Mouse (Mus musculus): ENCODE results near the gene Dlx4. TPM values are rescaled to one million over a fixed set of nuclear protein-coding genes. Genes with fewer than 3 reads are reported as not detected.
A peak's percentile ranks its signal among the peaks of the same experiment; 100 is the strongest.

Gene Dlx4
- 0.23 and 0.29 TPM in 2 replicates for polyA plus RNA-seq (2014; fragmentation: Nextera tagmentation; extraction: Ambion mirVana)

DNA sequence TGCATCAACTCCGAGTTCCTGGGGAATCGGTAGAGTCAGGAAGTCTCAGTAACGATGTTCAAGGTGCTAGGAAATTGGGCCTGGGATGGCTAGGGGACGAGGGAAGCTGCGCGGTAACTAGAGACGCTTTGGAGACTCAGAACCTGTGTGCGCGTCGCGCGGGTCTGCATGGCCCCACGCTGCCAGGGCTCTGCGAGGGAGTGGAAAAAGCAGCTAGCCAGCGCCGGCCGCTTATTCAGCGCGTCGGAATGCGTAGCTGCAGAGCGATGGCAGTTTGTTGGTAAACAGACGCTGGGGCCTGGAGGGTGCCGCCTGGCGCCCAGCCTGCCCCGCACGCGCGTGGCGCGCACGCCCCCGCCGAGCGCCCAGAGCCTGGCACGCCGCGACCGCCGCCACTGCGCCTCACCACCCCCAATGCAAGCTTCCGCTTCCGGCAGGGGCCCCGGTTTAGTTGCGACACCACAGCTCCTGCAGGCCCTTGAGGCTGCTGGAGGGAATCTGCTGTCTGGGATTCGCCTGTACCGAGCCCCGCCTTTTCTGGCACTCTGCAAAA is at the start of gene Dlx4:
Gene Dlx4, minus strand, starts transcription at position 413 of the 553 bp plus-strand sequence.
- Histone ChIP-seq H3K36me3 (ENCODE audit: control insufficient read depth, insufficient read depth, low read length) (no peaks in the 10 kb centered on the region), H3K4me3 (ENCODE audit: low read depth, low read length) (peak within 1 kb of the TSS; percentile 34), H3K4me1 (replicated peaks; ENCODE audit: control insufficient read depth, insufficient read depth, low read length) (peaks cover 12% of the 10 kb centered on the region), H3K9ac (ENCODE audit: low read length) (peak within 1 kb of the TSS; percentile 45), H3K4me2 (ENCODE audit: low read depth, low read length, severe bottlenecking) (peak within 1 kb of the TSS; percentile 55), H3K27ac (ENCODE audit: low read depth, low read length) (no peak within 1 kb of the TSS), H3K9me3 (ENCODE audit: control insufficient read depth, low read length) (no peaks in the 10 kb centered on the region), H3K27me3 (ENCODE audit: control insufficient read depth, insufficient read depth, low read length) (peaks cover 98% of the 10 kb centered on the region)
- peak; percentile 68 for DNase-seq (ENCODE audit: low spot score)
- ATAC-seq (replicated peaks; ENCODE audit: low FRiP score) = no peak
- under 1% methylated on average over 48 of the region's 48 CpGs for WGBS

DNA sequence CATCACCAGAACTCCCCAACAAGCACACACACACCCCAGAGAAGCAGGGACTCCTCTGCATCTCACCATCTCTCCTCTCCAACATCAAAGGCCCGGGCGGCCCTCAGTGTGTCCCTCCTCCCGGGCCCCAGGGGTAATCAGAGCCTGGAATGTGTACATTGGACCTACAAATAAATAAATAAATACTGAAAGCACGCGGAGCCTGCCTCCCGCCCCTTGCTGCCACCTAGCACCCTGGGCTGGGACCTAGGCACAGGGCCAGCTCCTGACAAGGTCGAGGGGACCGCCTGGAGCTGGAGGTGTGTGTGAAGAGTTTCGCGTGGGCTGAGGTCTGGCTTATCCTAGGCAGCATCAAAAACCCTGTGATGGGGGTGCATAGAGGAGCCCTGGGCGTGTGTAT is 43.8 kb upstream of the Dlx4 start:
- no peaks in the 10 kb centered on the region for H3K36me3 ChIP-seq (ENCODE audit: control insufficient read depth, insufficient read depth, low read length)
- no peak overlapping the region for H3K9ac ChIP-seq (ENCODE audit: low read length)
- ATAC-seq (replicated peaks; ENCODE audit: low FRiP score) (no peak), DNase-seq (ENCODE audit: low spot score) (no peak)
- WGBS = 73% methylated on average over 11 of the region's 11 CpGs
- no peak overlapping the region for H3K4me2 ChIP-seq (ENCODE audit: low read depth, low read length, severe bottlenecking)
- H3K27me3 ChIP-seq (ENCODE audit: control insufficient read depth, insufficient read depth, low read length) = no peaks in the 10 kb centered on the region
- H3K27ac ChIP-seq (ENCODE audit: low read depth, low read length) = no peak overlapping the region
- no peaks in the 10 kb centered on the region for H3K9me3 ChIP-seq (ENCODE audit: control insufficient read depth, low read length)
- no peak overlapping the region for H3K4me3 ChIP-seq (ENCODE audit: low read depth, low read length)
- peaks cover 13% of the 10 kb centered on the region; the same call in 1 of the 2 replicates for H3K4me1 ChIP-seq (replicated peaks; ENCODE audit: control insufficient read depth, insufficient read depth, low read length)

- Histone ChIP-seq H3K9me3 (ENCODE audit: control insufficient read depth, low read length) (no peaks in the 10 kb centered on the region), H3K4me1 (replicated peaks; ENCODE audit: control insufficient read depth, insufficient read depth, low read length) (peaks cover 16% of the 10 kb centered on the region), H3K4me2 (ENCODE audit: low read depth, low read length, severe bottlenecking) (no peak overlapping the region), H3K27ac (ENCODE audit: low read depth, low read length) (no peak overlapping the region), H3K27me3 (ENCODE audit: control insufficient read depth, insufficient read depth, low read length) (no peaks in the 10 kb centered on the region), H3K4me3 (ENCODE audit: low read depth, low read length) (no peak overlapping the region), H3K9ac (ENCODE audit: low read length) (no peak overlapping the region), H3K36me3 (ENCODE audit: control insufficient read depth, insufficient read depth, low read length) (no peaks in the 10 kb centered on the region)
- WGBS = 88% methylated on average over 7 of the region's 7 CpGs
- ATAC-seq (replicated peaks; ENCODE audit: low FRiP score) = no peak
- no peak for DNase-seq (ENCODE audit: low spot score)
These were observed 40.8 kb upstream of the Dlx4 start for GRCm38 (mm10) chr11:95186826-95187225.

- DNase-seq (ENCODE audit: low spot score) = peak; percentile 59
- Histone ChIP-seq H3K4me3 (ENCODE audit: low read depth, low read length) (no peak overlapping the region), H3K27me3 (ENCODE audit: control insufficient read depth, insufficient read depth, low read length) (no peaks in the 10 kb centered on the region), H3K9me3 (ENCODE audit: control insufficient read depth, low read length) (no peaks in the 10 kb centered on the region), H3K9ac (ENCODE audit: low read length) (0 out of 2 replicates have a peak overlapping the region, but pooled peaks have one; percentile 12), H3K27ac (ENCODE audit: low read depth, low read length) (no peak overlapping the region), H3K4me2 (ENCODE audit: low read depth, low read length, severe bottlenecking) (no peak overlapping the region), H3K36me3 (ENCODE audit: control insufficient read depth, insufficient read depth, low read length) (no peaks in the 10 kb centered on the region), H3K4me1 (replicated peaks; ENCODE audit: control insufficient read depth, insufficient read depth, low read length) (peaks cover 16% of the 10 kb centered on the region)
- WGBS = 25% methylated on average over 11 of the region's 11 CpGs
- ATAC-seq (replicated peaks; ENCODE audit: low FRiP score) = 0 out of 2 replicates have a peak, but pooled peaks have one; percentile 15
These were observed 39.6 kb upstream of the Dlx4 start for GRCm38 (mm10) chr11:95185700-95186099.

DNA sequence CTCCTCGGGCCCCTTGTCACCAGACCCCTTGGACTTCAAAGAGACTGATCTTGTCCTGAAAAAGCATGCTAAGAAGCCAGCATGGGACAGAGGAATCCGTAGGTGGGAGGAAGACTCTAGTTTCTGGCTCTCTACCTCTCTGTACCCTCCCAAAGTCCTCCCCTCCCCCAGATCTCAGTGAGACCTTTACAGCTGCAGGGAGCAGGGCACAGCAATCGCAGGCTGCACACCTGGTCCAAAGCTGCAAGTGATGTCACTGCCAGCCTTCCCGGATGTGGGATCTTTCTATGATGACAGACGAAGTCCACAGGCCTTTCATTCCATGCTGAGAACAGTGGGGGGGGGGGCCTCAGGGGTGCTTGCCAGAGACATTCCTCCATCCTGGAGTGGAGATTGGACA is 38.5 kb upstream of the Dlx4 start:
- no peaks in the 10 kb centered on the region for H3K36me3 ChIP-seq (ENCODE audit: control insufficient read depth, insufficient read depth, low read length)
- H3K9me3 ChIP-seq (ENCODE audit: control insufficient read depth, low read length) = no peaks in the 10 kb centered on the region
- DNase-seq (ENCODE audit: low spot score) = no peak
- no peak for ATAC-seq (replicated peaks; ENCODE audit: low FRiP score)
- no peak overlapping the region for H3K27ac ChIP-seq (ENCODE audit: low read depth, low read length)
- no peak overlapping the region for H3K9ac ChIP-seq (ENCODE audit: low read length)
- H3K4me2 ChIP-seq (ENCODE audit: low read depth, low read length, severe bottlenecking) = no peak overlapping the region
- no peaks in the 10 kb centered on the region for H3K27me3 ChIP-seq (ENCODE audit: control insufficient read depth, insufficient read depth, low read length)
- WGBS = 32% methylated on average over 5 of the region's 5 CpGs
- H3K4me3 ChIP-seq (ENCODE audit: low read depth, low read length) = no peak overlapping the region
- peaks cover 17% of the 10 kb centered on the region for H3K4me1 ChIP-seq (replicated peaks; ENCODE audit: control insufficient read depth, insufficient read depth, low read length)

- peaks cover 2% of the 10 kb centered on the region; the same call in 1 of the 2 replicates for H3K4me1 ChIP-seq (replicated peaks; ENCODE audit: control insufficient read depth, insufficient read depth, low read length)
- no peak overlapping the region for H3K9ac ChIP-seq (ENCODE audit: low read length)
- H3K4me2 ChIP-seq (ENCODE audit: low read depth, low read length, severe bottlenecking) = no peak overlapping the region
- no peaks in the 10 kb centered on the region for H3K36me3 ChIP-seq (ENCODE audit: control insufficient read depth, insufficient read depth, low read length)
- no peaks in the 10 kb centered on the region for H3K9me3 ChIP-seq (ENCODE audit: control insufficient read depth, low read length)
- H3K4me3 ChIP-seq (ENCODE audit: low read depth, low read length) = no peak overlapping the region
- no peak overlapping the region for H3K27ac ChIP-seq (ENCODE audit: low read depth, low read length)
- ATAC-seq (replicated peaks; ENCODE audit: low FRiP score) = no peak
- no peaks in the 10 kb centered on the region for H3K27me3 ChIP-seq (ENCODE audit: control insufficient read depth, insufficient read depth, low read length)
- no peak for DNase-seq (ENCODE audit: low spot score)
- WGBS = 82% methylated on average over 12 of the region's 12 CpGs
These were observed 33.2 kb upstream of the Dlx4 start for GRCm38 (mm10) chr11:95179311-95179710.

- no peak overlapping the region for H3K4me3 ChIP-seq (ENCODE audit: low read depth, low read length)
- H3K9ac ChIP-seq (ENCODE audit: low read length) = no peak overlapping the region
- H3K4me1 ChIP-seq (replicated peaks; ENCODE audit: control insufficient read depth, insufficient read depth, low read length) = no peaks in the 10 kb centered on the region
- WGBS = 81% methylated on average over 5 of the region's 5 CpGs
- no peak overlapping the region for H3K4me2 ChIP-seq (ENCODE audit: low read depth, low read length, severe bottlenecking)
- H3K27ac ChIP-seq (ENCODE audit: low read depth, low read length) = no peak overlapping the region
- no peaks in the 10 kb centered on the region for H3K27me3 ChIP-seq (ENCODE audit: control insufficient read depth, insufficient read depth, low read length)
- no peaks in the 10 kb centered on the region for H3K9me3 ChIP-seq (ENCODE audit: control insufficient read depth, low read length)
- ATAC-seq (replicated peaks; ENCODE audit: low FRiP score) (no peak), DNase-seq (ENCODE audit: low spot score) (no peak)
- H3K36me3 ChIP-seq (ENCODE audit: control insufficient read depth, insufficient read depth, low read length) = no peaks in the 10 kb centered on the region
These were observed 19.8 kb upstream of the Dlx4 start for GRCm38 (mm10) chr11:95165857-95166256.

- Histone ChIP-seq H3K27me3 (ENCODE audit: control insufficient read depth, insufficient read depth, low read length) (no peaks in the 10 kb centered on the region), H3K4me1 (replicated peaks; ENCODE audit: control insufficient read depth, insufficient read depth, low read length) (no peaks in the 10 kb centered on the region), H3K36me3 (ENCODE audit: control insufficient read depth, insufficient read depth, low read length) (no peaks in the 10 kb centered on the region), H3K4me2 (ENCODE audit: low read depth, low read length, severe bottlenecking) (no peak overlapping the region), H3K9me3 (ENCODE audit: control insufficient read depth, low read length) (no peaks in the 10 kb centered on the region), H3K9ac (ENCODE audit: low read length) (no peak overlapping the region), H3K27ac (ENCODE audit: low read depth, low read length) (no peak overlapping the region), H3K4me3 (ENCODE audit: low read depth, low read length) (no peak overlapping the region)
- no peak for DNase-seq (ENCODE audit: low spot score)
- 70% methylated on average over 4 of the region's 4 CpGs for whole genome bisulfite sequencing
- ATAC-seq (replicated peaks; ENCODE audit: low FRiP score) = no peak
These were observed 15.6 kb upstream of the Dlx4 start for GRCm38 (mm10) chr11:95161708-95162107.

DNA sequence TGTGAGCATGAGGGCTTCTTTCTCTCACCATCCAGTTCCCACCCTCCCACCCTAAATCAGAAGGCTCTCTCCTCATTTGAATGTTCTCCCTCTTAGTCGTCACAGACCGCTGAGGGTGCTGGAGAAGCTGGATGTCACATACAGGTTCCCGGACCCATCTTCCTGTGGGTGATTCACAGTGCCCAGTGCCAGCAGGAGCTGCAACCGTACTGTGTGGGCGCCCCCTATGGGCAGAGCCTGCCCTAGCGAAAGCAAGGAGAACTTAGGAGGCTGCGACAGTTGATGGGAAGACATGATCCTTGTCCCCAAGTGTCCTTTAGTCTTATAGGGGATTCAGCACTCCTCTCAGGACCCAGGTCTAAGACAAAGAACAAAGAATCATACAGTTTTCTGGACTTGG is 14.6 kb upstream of the Dlx4 start:
- H3K4me3 ChIP-seq (ENCODE audit: low read depth, low read length) = no peak overlapping the region
- H3K27ac ChIP-seq (ENCODE audit: low read depth, low read length) = no peak overlapping the region
- no peak overlapping the region for H3K9ac ChIP-seq (ENCODE audit: low read length)
- H3K4me1 ChIP-seq (replicated peaks; ENCODE audit: control insufficient read depth, insufficient read depth, low read length) = no peaks in the 10 kb centered on the region
- no peaks in the 10 kb centered on the region for H3K27me3 ChIP-seq (ENCODE audit: control insufficient read depth, insufficient read depth, low read length)
- DNase-seq (ENCODE audit: low spot score) = no peak
- H3K9me3 ChIP-seq (ENCODE audit: control insufficient read depth, low read length) = no peaks in the 10 kb centered on the region
- ATAC-seq (replicated peaks; ENCODE audit: low FRiP score) = no peak
- no peaks in the 10 kb centered on the region for H3K36me3 ChIP-seq (ENCODE audit: control insufficient read depth, insufficient read depth, low read length)
- WGBS = 51% methylated on average over 7 of the region's 7 CpGs
- no peak overlapping the region for H3K4me2 ChIP-seq (ENCODE audit: low read depth, low read length, severe bottlenecking)

Data from forebrain, embryonic 11.5 days (tissue).